Mouse (Mus musculus) forebrain, embryonic 13.5 days (tissue): Measurements from ENCODE around the gene Stim1. TPM values are rescaled to one million over a fixed set of nuclear protein-coding genes. Genes with fewer than 3 reads are reported as not detected.

Experiments
- ATAC-seq: fragments of 200-750 bp; cut with Nextera tagmentation; 2 replicates; pipeline ENCODE4 v1.8.0; 2017
- H3K27ac ChIP-seq: fragments of 300-500 bp; sonication (generic); 2 replicates; pipeline ENCODE4 v1.5.1; 2015; ENCODE audit warnings: inconsistent platforms, mild to moderate bottlenecking, moderate library complexity
- H3K27me3 ChIP-seq: fragments of 300-500 bp; sonication (generic); 2 replicates; pipeline ENCODE4 v1.6.1; 2015; ENCODE audit warnings: mild to moderate bottlenecking, inconsistent platforms
- H3K36me3 ChIP-seq: fragments of 300-500 bp; sonication (generic); 2 replicates; pipeline ENCODE4 v1.6.1; 2015; ENCODE audit warnings: mild to moderate bottlenecking, inconsistent platforms; ENCODE audit not compliant: poor library complexity, severe bottlenecking
- H3K4me1 ChIP-seq: fragments of 300-500 bp; sonication (generic); 2 replicates; pipeline ENCODE4 v1.6.1; 2015; ENCODE audit warnings: inconsistent platforms
- H3K4me2 ChIP-seq: fragments of 300-500 bp; sonication (generic); 2 replicates; pipeline ENCODE4 v1.6.1; 2015; ENCODE audit warnings: inconsistent platforms, mild to moderate bottlenecking, moderate library complexity
- H3K4me3 ChIP-seq: fragments of 300-500 bp; sonication (generic); 2 replicates; pipeline ENCODE4 v1.5.1; 2015; ENCODE audit warnings: mild to moderate bottlenecking, inconsistent platforms
- H3K9ac ChIP-seq: fragments of 300-500 bp; sonication (generic); 2 replicates; pipeline ENCODE4 v1.6.1; 2015; ENCODE audit warnings: mild to moderate bottlenecking, inconsistent platforms
- H3K9me3 ChIP-seq: fragments of 300-500 bp; sonication (generic); replicated peaks from 2 replicates; pipeline ENCODE4 v1.6.1; 2016; ENCODE audit warnings: inconsistent platforms
- WGBS: fragments of 180-500 bp; shearing (Covaris S2); methylation state at CpG from one replicate; pipeline ENCODE4 v1.1.7; 2015; 5-methylcytosine and 5-hydroxymethylcytosine counted together
- polyA plus RNA-seq: library from polyadenylated mRNA; unstranded; fragments of >200 nt; fragmentation: Nextera tagmentation; extraction: Ambion mirVana; gene quantifications from 2 replicates; pipeline ENCODE4 v1.2.1, GENCODE M21; 2015

The Stim1 gene
- polyA plus RNA-seq, 1 experiment from 2014 or later: 8.3 TPM

GRCm38 (mm10) chr7:102242371-102242770 lies 25.2 kb upstream of the Stim1 start:
- ATAC-seq: no peak
- Histone ChIP-seq H3K4me2 (no peak overlapping the region), H3K9me3 (no peaks in the 10 kb centered on the region), H3K4me3 (no peak overlapping the region), H3K27ac (no peak overlapping the region), H3K36me3 (peaks cover 38% of the 10 kb centered on the region), H3K27me3 (no peaks in the 10 kb centered on the region), H3K9ac (no peak overlapping the region), H3K4me1 (peaks cover 15% of the 10 kb centered on the region)
- 90% methylated on average over 5 of the region's 5 CpGs for WGBS

- H3K4me1 ChIP-seq: peaks cover 18% of the 10 kb centered on the region
- no peak overlapping the region for H3K9ac ChIP-seq
- H3K27me3 ChIP-seq: no peaks in the 10 kb centered on the region
- H3K4me3 ChIP-seq: no peak overlapping the region
- WGBS: 84% methylated on average over 3 of the region's 3 CpGs
- ATAC-seq: no peak
- H3K36me3 ChIP-seq: peaks cover 33% of the 10 kb centered on the region
- H3K9me3 ChIP-seq: no peaks in the 10 kb centered on the region
- no peak overlapping the region for H3K27ac ChIP-seq
- no peak overlapping the region for H3K4me2 ChIP-seq
Measured at GRCm38 (mm10) chr7:102242917-102243316, 24.7 kb upstream of the Stim1 start.

- peaks cover 28% of the 10 kb centered on the region for H3K4me1 ChIP-seq
- H3K4me3 ChIP-seq: no peak overlapping the region
- no peak for ATAC-seq
- no peak overlapping the region for H3K27ac ChIP-seq
- 92% methylated on average over 2 of the region's 2 CpGs for WGBS
- H3K36me3 ChIP-seq: peaks cover 23% of the 10 kb centered on the region
- H3K9ac ChIP-seq: no peak overlapping the region
- no peak overlapping the region for H3K4me2 ChIP-seq
- H3K27me3 ChIP-seq: no peaks in the 10 kb centered on the region
- no peaks in the 10 kb centered on the region for H3K9me3 ChIP-seq
Measured at GRCm38 (mm10) chr7:102243870-102244269, 23.7 kb upstream of the Stim1 start.

- Histone ChIP-seq H3K27me3 (no peaks in the 10 kb centered on the region), H3K4me1 (peaks cover 34% of the 10 kb centered on the region), H3K36me3 (peaks cover 12% of the 10 kb centered on the region), H3K4me2 (no peak overlapping the region), H3K9ac (no peak overlapping the region), H3K4me3 (no peak overlapping the region), H3K27ac (no peak overlapping the region), H3K9me3 (no peaks in the 10 kb centered on the region)
- WGBS: 92% methylated on average over 3 of the region's 3 CpGs
- no peak for ATAC-seq
Measured at GRCm38 (mm10) chr7:102244782-102245535, 22.6 kb upstream of the Stim1 start.

GRCm38 (mm10) chr7:102245775-102246174 lies 21.8 kb upstream of the Stim1 start:
- H3K4me2 ChIP-seq: no peak overlapping the region
- H3K4me1 ChIP-seq: peaks cover 34% of the 10 kb centered on the region
- no peak overlapping the region for H3K27ac ChIP-seq
- H3K9me3 ChIP-seq: no peaks in the 10 kb centered on the region
- peak overlapping the region; percentile 46 for H3K9ac ChIP-seq
- ATAC-seq: no peak
- no peak overlapping the region for H3K4me3 ChIP-seq
- no peaks in the 10 kb centered on the region for H3K27me3 ChIP-seq
- peaks cover 6% of the 10 kb centered on the region; the same call in 1 of the 2 replicates for H3K36me3 ChIP-seq
- 6% methylated on average over 1 of the region's 1 CpGs for WGBS

- H3K27ac ChIP-seq: no peak overlapping the region
- 61% methylated on average over 6 of the region's 6 CpGs for WGBS
- ATAC-seq: no peak
- peaks cover under 1% of the 10 kb centered on the region; the same call in 1 of the 2 replicates for H3K36me3 ChIP-seq
- no peaks in the 10 kb centered on the region for H3K9me3 ChIP-seq
- H3K4me2 ChIP-seq: no peak overlapping the region
- peak overlapping the region; percentile 46 for H3K9ac ChIP-seq
- H3K4me1 ChIP-seq: peaks cover 39% of the 10 kb centered on the region
- H3K27me3 ChIP-seq: no peaks in the 10 kb centered on the region
- no peak overlapping the region for H3K4me3 ChIP-seq
Measured at GRCm38 (mm10) chr7:102246265-102246664, 21.3 kb upstream of the Stim1 start.

GRCm38 (mm10) chr7:102246956-102247797 lies 20.4 kb upstream of the Stim1 start:
- Histone ChIP-seq H3K27me3 (no peaks in the 10 kb centered on the region), H3K9ac (no peak overlapping the region), H3K27ac (no peak overlapping the region), H3K4me1 (peaks cover 39% of the 10 kb centered on the region), H3K9me3 (no peaks in the 10 kb centered on the region), H3K36me3 (no peaks in the 10 kb centered on the region), H3K4me2 (no peak overlapping the region), H3K4me3 (no peak overlapping the region)
- ATAC-seq: no peak
- WGBS: 60% methylated on average over 12 of the region's 12 CpGs

GRCm38 (mm10) chr7:102248691-102249404 lies 18.8 kb upstream of the Stim1 start:
- no peaks in the 10 kb centered on the region for H3K9me3 ChIP-seq
- peak overlapping the region; percentile 76 for H3K9ac ChIP-seq
- H3K4me2 ChIP-seq: peak overlapping the region; percentile 67
- no peaks in the 10 kb centered on the region for H3K27me3 ChIP-seq
- H3K36me3 ChIP-seq: no peaks in the 10 kb centered on the region
- 27% methylated on average over 16 of the region's 16 CpGs for WGBS
- peaks cover 39% of the 10 kb centered on the region for H3K4me1 ChIP-seq
- H3K4me3 ChIP-seq: peak overlapping the region; percentile 52
- ATAC-seq: no peak
- H3K27ac ChIP-seq: no peak overlapping the region

GRCm38 (mm10) chr7:102249531-102249895 lies 18.1 kb upstream of the Stim1 start:
- Histone ChIP-seq H3K4me2 (peak overlapping the region; percentile 67), H3K4me3 (peak overlapping the region; percentile 52), H3K36me3 (no peaks in the 10 kb centered on the region), H3K9me3 (no peaks in the 10 kb centered on the region), H3K9ac (peak overlapping the region; percentile 76), H3K27me3 (no peaks in the 10 kb centered on the region), H3K4me1 (peaks cover 39% of the 10 kb centered on the region), H3K27ac (peak overlapping the region; percentile 72)
- under 1% methylated on average over 23 of the region's 23 CpGs for WGBS
- peak; percentile 37 for ATAC-seq

- no peaks in the 10 kb centered on the region for H3K36me3 ChIP-seq
- H3K9me3 ChIP-seq: no peaks in the 10 kb centered on the region
- H3K27ac ChIP-seq: peak overlapping the region; percentile 72
- peak overlapping the region; percentile 67 for H3K4me2 ChIP-seq
- no peaks in the 10 kb centered on the region for H3K27me3 ChIP-seq
- WGBS: under 1% methylated on average over 38 of the region's 49 CpGs
- peak; percentile 73 for ATAC-seq
- peaks cover 39% of the 10 kb centered on the region for H3K4me1 ChIP-seq
- H3K9ac ChIP-seq: peak overlapping the region; percentile 76
- peak overlapping the region; percentile 52 for H3K4me3 ChIP-seq
Measured at GRCm38 (mm10) chr7:102249896-102250630, 17.5 kb upstream of the Stim1 start.

- Histone ChIP-seq H3K9me3 (no peaks in the 10 kb centered on the region), H3K9ac (peak overlapping the region; percentile 76), H3K4me3 (peak overlapping the region; percentile 52), H3K27ac (peak overlapping the region; percentile 72), H3K4me2 (peak overlapping the region; percentile 67), H3K4me1 (peaks cover 36% of the 10 kb centered on the region), H3K27me3 (no peaks in the 10 kb centered on the region), H3K36me3 (no peaks in the 10 kb centered on the region)
- peak; percentile 81 for ATAC-seq
- WGBS: under 1% methylated on average over 31 of the region's 33 CpGs
Measured at GRCm38 (mm10) chr7:102250631-102251214, 16.9 kb upstream of the Stim1 start.
